In genomic region chr19:32379239-32379920, GRCm38 (mm10) we compare ENCODE assay signal across 15 mouse cellular contexts. TPM values are rescaled to one million over a fixed set of nuclear protein-coding genes. Genes with fewer than 3 reads are reported as not detected.
A peak's percentile ranks its signal among the peaks of the same experiment; 100 is the strongest.
DNase-seq lines count a peak whose midpoint lies in the region; ATAC-seq lines count a peak whose summit lies in the region.
"Had no signal": no experiment of that assay in that cellular context is flagged by ENCODE, and none has a peak within 500 bp of the region (broad histone marks: within the 10 kb centered on the region; RNA-seq: fewer than 3 reads in every experiment).

No protein-coding gene starts in this region.

- H3K4me1 ChIP-seq in heart, embryonic 10.5 days: peaks cover 55% of the 10 kb centered on the region

- peak; percentile 51 for ATAC-seq in CD4-positive, CD25-positive, alpha-beta regulatory T cell, adult 4 months
- ATAC-seq: liver, embryonic 12.5 days had no signal

- WGBS in heart, embryonic 10.5 days: 78% methylated on average over 6 of the region's 6 CpGs

- H3K27me3 ChIP-seq in heart, embryonic 10.5 days (ENCODE audit: insufficient read depth, poor library complexity, severe bottlenecking): no peaks in the 10 kb centered on the region
- H3K27me3 ChIP-seq: embryonic facial prominence, embryonic 12.5 days; forebrain, embryonic 12.5 days had no signal

- no peak overlapping the region for H3K4me3 ChIP-seq in heart, embryonic 10.5 days
- H3K4me3 ChIP-seq: embryonic facial prominence, embryonic 12.5 days; forebrain, embryonic 12.5 days; layer of hippocampus, adult 2 months; liver, embryonic 12.5 days had no signal

- DNase-seq in heart, embryonic 10.5 days (ENCODE audit: low spot score): no peak
- DNase-seq in heart, postnatal 36 days: no peak
- DNase-seq in 416B (ENCODE audit: low read depth): peak; percentile 91
- DNase-seq in heart, postnatal 4 days: peak; percentile 50
- no peak for DNase-seq in layer of hippocampus, adult 9-10 months (ENCODE audit: low spot score)
- no peak for DNase-seq in frontal cortex, adult 2 months (ENCODE audit: extremely low spot score in 1 of 2, low spot score in 1 of 2)
- DNase-seq: cerebellum, adult 18-20 months; gastrocnemius, postnatal 10 days; kidney, adult 9 months had no signal

- intact Hi-C loops in heart, postnatal 36 days (cut with DNase I): no loop called here

- 0 out of 2 replicates have a peak, but pooled peaks cover 2% of the 10 kb centered on the region for H3K36me3 ChIP-seq in heart, embryonic 10.5 days
- H3K36me3 ChIP-seq: embryonic facial prominence, embryonic 12.5 days; forebrain, embryonic 12.5 days; liver, embryonic 12.5 days had no signal

- H3K27ac ChIP-seq in heart, embryonic 10.5 days: peak overlapping the region; percentile 49; the same call in 1 of the 2 replicates
- H3K27ac ChIP-seq: embryonic facial prominence, embryonic 12.5 days; forebrain, embryonic 12.5 days; hindbrain, embryonic 14.5 days; layer of hippocampus, adult 2 months; liver, embryonic 12.5 days had no signal

- no peaks in the 10 kb centered on the region for H3K9me3 ChIP-seq in heart, embryonic 10.5 days
- H3K9me3 ChIP-seq: embryonic facial prominence, embryonic 12.5 days; forebrain, embryonic 12.5 days; liver, embryonic 12.5 days had no signal

RNA-seq across cellular contexts. Expression of gene Sgms1, which starts 10.1 kb away (rescaled TPM):
- 41.5 and 45.9 TPM in 2 replicates for polyA plus RNA-seq in heart, embryonic 10.5 days (2016; fragmentation: Nextera tagmentation; extraction: Ambion mirVana)
- total RNA-seq in heart, postnatal 36 days (2021): 10 to 100 TPM; 60.2 to 76.0 TPM
- polyA plus RNA-seq in CD4-positive, CD25-positive, alpha-beta regulatory T cell, adult 4 months (2017; shearing (Covaris generic)): 10 to 100 TPM; 42.2 to 48.0 TPM
- total RNA-seq in heart, postnatal 4 days (2021): 10 to 100 TPM; 50.5 to 57.4 TPM
- polyA plus RNA-seq in frontal cortex, adult 2 months (2012; rRNA removed): 26.3 and 27.9 TPM in 2 replicates

Comparison
In these comparisons a context has a peak if more than half of its experiments do, and no peak if none do; other contexts are left out.
1. DNase-seq: peak in 416B (single experiment) and heart, postnatal 4 days (single experiment); none in heart, embryonic 10.5 days (single experiment), heart, postnatal 36 days (0 of 2), layer of hippocampus, adult 9-10 months (single experiment) and frontal cortex, adult 2 months (0 of 2).